Mouse (Mus musculus) bone marrow, adult 2 months (tissue): ENCODE measurements around the gene Zfp579.
A peak's percentile ranks its signal among the peaks of the same experiment; 100 is the strongest.

Experiments
- CTCF ChIP-seq: fragments of 200-500 bp; IDR thresholded peaks from 2 replicates; pipeline ENCODE4 v1.5.1; 2011; ENCODE audit warnings: low read length, control low read depth; ENCODE audit not compliant: control insufficient read depth, insufficient read depth
- POLR2A ChIP-seq: fragments of 200-500 bp; IDR thresholded peaks from 2 replicates; pipeline ENCODE4 v1.6.1; 2011; ENCODE audit warnings: low read depth, mild to moderate bottlenecking, control low read depth, low read length, borderline replicate concordance; ENCODE audit not compliant: control insufficient read depth

- TF ChIP-seq POLR2A (peak; percentile 41; the same call in 1 of the 2 replicates), CTCF (no peak)
Measured at GRCm38 (mm10) chr7:5038109-5038732, 42.3 kb upstream of the Zfp579 start, which contains the start of gene Zfp784.
